ENCODE assay signal across 10 mouse cellular contexts in the genomic region with DNA sequence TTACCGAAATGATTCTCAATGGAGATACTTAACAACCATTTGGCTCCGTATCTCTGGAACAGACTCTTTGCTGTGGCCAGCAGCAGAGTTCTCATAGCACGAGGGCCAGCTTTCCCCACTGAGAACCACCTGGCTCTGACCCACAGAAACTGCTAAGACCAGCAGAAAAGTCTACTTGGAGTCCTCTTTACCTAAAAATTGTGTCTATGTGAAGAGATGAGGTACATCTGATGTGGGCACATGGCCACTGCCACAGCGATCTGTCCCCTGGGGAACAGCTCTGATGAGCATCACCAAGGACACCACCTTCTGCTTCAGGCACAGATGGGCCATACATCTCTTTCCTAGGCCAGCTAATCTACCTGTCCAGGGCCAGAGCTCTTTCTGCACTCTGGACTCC.
"Had no signal": no experiment of that assay in that cellular context is flagged by ENCODE, and none has a peak within 500 bp of the region (broad histone marks: within the 10 kb centered on the region; RNA-seq: fewer than 3 reads in every experiment).

No protein-coding gene starts in this region.

- DNase-seq: kidney, postnatal 25 days; lung, embryonic 14.5 days; lung, postnatal 10 days; lung, postnatal 4 days; thymus, postnatal 4 days had no signal

- H3K27ac ChIP-seq: limb, embryonic 15.5 days; liver, embryonic 12.5 days; stomach, postnatal 0 days had no signal

- H3K9me3 ChIP-seq: limb, embryonic 15.5 days; liver, embryonic 12.5 days; megakaryocyte, embryonic 14.5 days had no signal

- H3K27me3 ChIP-seq: limb, embryonic 15.5 days had no signal

- H3K36me3 ChIP-seq: limb, embryonic 15.5 days; liver, embryonic 12.5 days had no signal

- H3K4me2 ChIP-seq: limb, embryonic 15.5 days; liver, embryonic 12.5 days; lung, embryonic 14.5 days; midbrain, embryonic 11.5 days had no signal

- H3K4me3 ChIP-seq: limb, embryonic 15.5 days; liver, embryonic 12.5 days; megakaryocyte, embryonic 14.5 days had no signal

- ATAC-seq: liver, embryonic 12.5 days had no signal

- H3K4me1 ChIP-seq: liver, embryonic 12.5 days; megakaryocyte, embryonic 14.5 days had no signal

- H3K9ac ChIP-seq: limb, embryonic 15.5 days; liver, embryonic 12.5 days; lung, embryonic 14.5 days had no signal
